Mouse (Mus musculus): ENCODE results near the gene Oas1f. TPM values are rescaled to one million over a fixed set of nuclear protein-coding genes. Genes with fewer than 3 reads are reported as not detected.
"Not testable (repeated sequence)": the region's sequence is repeated elsewhere in the genome, so short reads cannot be mapped to it uniquely, and the experiment has no call there.

Oas1f gene
- polyA plus RNA-seq, 1 experiment, result not detected

GRCm38 (mm10) chr5:120898726-120899125, 51.6 kb downstream of the Oas1f start:
- TF ChIP-seq POLR2A (IDR thresholded peaks at IDR 0.05; ENCODE audit: insufficient read depth, low read depth, low read length) (no peak), CTCF (IDR thresholded peaks at IDR 0.05; ENCODE audit: insufficient read depth, low read depth, low read length) (no peak)
- H3K4me1 ChIP-seq (ENCODE audit: control insufficient read depth, insufficient read depth, low read length), result no peaks in the 10 kb centered on the region
- H3K27ac ChIP-seq (ENCODE audit: insufficient read depth, low read depth, low read length), result no peak overlapping the region
- no peak overlapping the region for H3K4me3 ChIP-seq (ENCODE audit: insufficient read depth, low read depth, low read length)

GRCm38 (mm10) chr5:120900666-120901065, 53.5 kb downstream of the Oas1f start:
- Histone ChIP-seq H3K4me3 (ENCODE audit: insufficient read depth, low read depth, low read length) (no peak overlapping the region), H3K4me1 (ENCODE audit: control insufficient read depth, insufficient read depth, low read length) (no peaks in the 10 kb centered on the region), H3K27ac (ENCODE audit: insufficient read depth, low read depth, low read length) (no peak overlapping the region)
- TF ChIP-seq POLR2A (IDR thresholded peaks at IDR 0.05; ENCODE audit: insufficient read depth, low read depth, low read length) (no peak), CTCF (IDR thresholded peaks at IDR 0.05; ENCODE audit: insufficient read depth, low read depth, low read length) (no peak)
- 59% methylated on average over 1 of the region's 1 CpGs for WGBS

DNA sequence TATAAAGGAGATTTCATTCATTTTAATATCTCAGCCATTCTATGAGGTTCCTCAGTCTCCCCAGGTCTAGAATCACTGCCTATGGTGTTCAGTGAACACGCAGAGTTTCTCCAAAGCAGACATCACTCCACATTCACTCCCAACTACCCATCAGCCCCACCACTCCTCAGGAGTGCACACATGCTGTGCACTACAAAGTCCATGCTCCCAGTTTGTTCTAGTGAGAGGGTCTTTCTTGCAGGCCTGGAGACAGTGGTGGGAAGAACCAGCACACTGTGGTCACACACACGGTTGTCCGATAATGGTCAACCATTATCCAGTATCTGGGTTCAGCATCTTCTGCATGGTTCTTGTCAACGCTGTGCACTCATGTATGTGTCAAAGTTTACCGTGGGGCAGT, 54.9 kb downstream of the Oas1f start:
- Histone ChIP-seq H3K4me1 (ENCODE audit: control insufficient read depth, insufficient read depth, low read length) (no peaks in the 10 kb centered on the region), H3K4me3 (ENCODE audit: insufficient read depth, low read depth, low read length) (no peak overlapping the region), H3K27ac (ENCODE audit: insufficient read depth, low read depth, low read length) (no peak overlapping the region)
- 93% methylated on average over 5 of the region's 5 CpGs for WGBS
- no peak for TF ChIP-seq CTCF (IDR thresholded peaks at IDR 0.05; ENCODE audit: insufficient read depth, low read depth, low read length)

- not testable (repeated sequence) for H3K4me1 ChIP-seq (ENCODE audit: control insufficient read depth, insufficient read depth, low read length); H3K27ac ChIP-seq (ENCODE audit: insufficient read depth, low read depth, low read length); H3K4me3 ChIP-seq (ENCODE audit: insufficient read depth, low read depth, low read length)
- 49% methylated on average over 8 of the region's 12 CpGs for WGBS
These were observed 59.9 kb downstream of the Oas1f start, which contains the start of gene Oas1a for GRCm38 (mm10) chr5:120906791-120907733. Gene Oas1a, minus strand, starts transcription at chr5:120907521.

Other genes starting within 250 kb of the Oas1f start
- not detected in 2 replicates for gene Rita1, start 234.8 kb upstream of the Oas1f start, polyA plus RNA-seq (2012; ENCODE audit: insufficient read depth, insufficient read length, low replicate concordance, missing spikeins)
- not detected in 2 replicates for gene Ddx54, start 234.6 kb upstream of the Oas1f start, polyA plus RNA-seq (2012; ENCODE audit: insufficient read depth, insufficient read length, low replicate concordance, missing spikeins)
- gene Cfap73, start 213.1 kb upstream of the Oas1f start, polyA plus RNA-seq (2012; ENCODE audit: insufficient read depth, insufficient read length, low replicate concordance, missing spikeins), result not detected in 2 replicates
- gene Rasal1, start 198.6 kb upstream of the Oas1f start, polyA plus RNA-seq (2012; ENCODE audit: insufficient read depth, insufficient read length, low replicate concordance, missing spikeins), result not detected in 2 replicates
- gene Dtx1, start 135.4 kb upstream of the Oas1f start, polyA plus RNA-seq (2012; ENCODE audit: insufficient read depth, insufficient read length, low replicate concordance, missing spikeins), result not detected in 2 replicates
- not detected in 2 replicates for gene Oas2, start 97.5 kb upstream of the Oas1f start, polyA plus RNA-seq (2012; ENCODE audit: insufficient read depth, insufficient read length, low replicate concordance, missing spikeins)
- gene Oas3, start 69.7 kb upstream of the Oas1f start, polyA plus RNA-seq (2012; ENCODE audit: insufficient read depth, insufficient read length, low replicate concordance, missing spikeins), result not detected in 2 replicates
- not detected in 2 replicates for gene Oas1e, start 51.8 kb upstream of the Oas1f start, polyA plus RNA-seq (2012; ENCODE audit: insufficient read depth, insufficient read length, low replicate concordance, missing spikeins)
- not detected in 2 replicates for gene Oas1c, start 34.9 kb upstream of the Oas1f start, polyA plus RNA-seq (2012; ENCODE audit: insufficient read depth, insufficient read length, low replicate concordance, missing spikeins)
- gene Oas1h, start 14.1 kb downstream of the Oas1f start, polyA plus RNA-seq (2012; ENCODE audit: insufficient read depth, insufficient read length, low replicate concordance, missing spikeins), result not detected in 2 replicates
- gene Oas1g, start 40.2 kb downstream of the Oas1f start, polyA plus RNA-seq (2012; ENCODE audit: insufficient read depth, insufficient read length, low replicate concordance, missing spikeins), result not detected in 2 replicates
- gene Oas1a, start 60.2 kb downstream of the Oas1f start, polyA plus RNA-seq (2012; ENCODE audit: insufficient read depth, insufficient read length, low replicate concordance, missing spikeins), result not detected in 2 replicates
- gene Oas1d, start 67.2 kb downstream of the Oas1f start, polyA plus RNA-seq (2012; ENCODE audit: insufficient read depth, insufficient read length, low replicate concordance, missing spikeins), result not detected in 2 replicates
- gene Rph3a, start 162.7 kb downstream of the Oas1f start, polyA plus RNA-seq (2012; ENCODE audit: insufficient read depth, insufficient read length, low replicate concordance, missing spikeins), result not detected in 2 replicates